Mouse (Mus musculus): ENCODE results near the gene Ripor1.

DNA sequence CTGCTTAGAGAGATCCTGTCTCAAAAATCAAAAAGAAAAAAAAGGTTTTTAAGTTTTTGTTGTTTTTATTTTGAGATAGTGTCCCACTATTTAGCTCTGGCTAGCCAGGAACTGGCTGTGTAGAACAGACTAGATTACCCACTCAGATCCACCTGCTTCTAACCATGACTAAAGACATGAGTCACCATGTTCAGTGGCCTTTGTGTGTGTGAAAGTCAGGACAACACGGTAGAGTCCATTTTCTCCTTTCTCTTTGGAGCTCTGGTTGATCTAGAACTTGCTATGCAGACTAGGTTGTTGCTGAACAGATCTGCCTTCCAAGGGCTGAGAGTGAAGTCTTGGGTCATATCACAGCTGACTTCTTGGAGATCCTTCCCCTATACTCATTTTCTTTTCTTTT is 34.8 kb downstream of the Ripor1 start:
- TF ChIP-seq TAL1 (IDR thresholded peaks at IDR 0.05; ENCODE audit: low read length): no peak
- TF ChIP-seq GATA1 (IDR thresholded peaks at IDR 0.05; ENCODE audit: low read length): no peak
